Mouse (Mus musculus): ENCODE measurements around the gene Per1.

Gene Per1

DNA sequence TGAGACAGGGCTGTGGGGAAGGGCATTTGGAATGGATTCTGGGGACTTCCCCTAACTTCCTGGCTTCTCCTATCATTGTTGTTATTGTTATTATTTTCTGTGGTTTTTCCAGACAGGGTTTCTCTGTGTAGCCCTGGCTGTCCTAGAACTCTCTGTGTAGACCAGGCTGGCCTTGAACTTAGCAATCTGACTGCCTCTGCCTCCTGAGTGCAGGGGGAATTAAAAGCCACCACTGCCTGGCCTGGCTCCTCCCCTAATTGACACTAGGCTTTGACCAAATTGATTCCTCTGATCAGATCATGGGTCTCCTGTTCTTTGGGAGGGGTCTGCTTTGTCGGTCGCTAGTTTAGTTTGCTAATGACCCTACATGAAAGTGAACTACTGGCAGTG, 31.7 kb downstream of the Per1 start:
- in situ Hi-C loops (cut with MseI, MboI): no loop called here

DNA sequence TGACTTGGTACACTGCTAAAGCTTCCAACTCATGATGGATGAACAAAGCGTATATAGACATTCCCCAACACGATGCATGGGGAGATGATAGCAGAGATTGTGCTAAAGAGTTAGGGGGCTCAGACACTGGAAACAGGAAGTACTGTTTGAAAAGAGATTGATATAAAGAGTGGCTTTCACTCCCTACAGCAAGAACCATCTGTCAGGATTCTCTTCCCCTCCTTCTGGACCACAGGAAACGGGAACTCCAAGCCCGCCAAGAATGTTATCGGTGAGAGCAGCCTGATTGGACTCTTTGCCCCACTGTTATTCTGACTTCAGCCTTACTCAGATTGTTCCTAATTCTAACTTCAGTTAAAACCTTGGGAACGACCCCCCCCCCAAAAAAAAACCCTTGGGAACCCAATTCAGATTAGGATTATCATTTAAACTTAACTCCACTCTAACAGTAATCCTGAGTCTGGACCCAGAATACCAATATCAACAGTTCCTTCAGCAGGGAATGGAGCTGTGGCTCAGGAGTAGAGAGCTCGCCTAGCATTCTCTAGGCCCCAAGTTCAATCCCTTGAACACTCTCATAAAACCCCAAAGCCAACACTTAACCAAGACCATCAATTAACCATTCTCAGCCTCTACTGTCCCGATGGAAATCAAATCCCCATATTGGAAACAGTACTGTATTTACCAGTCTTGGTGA, 33.6 kb downstream of the Per1 start:
- in situ Hi-C loops (cut with MseI, MboI): no loop called here

DNA sequence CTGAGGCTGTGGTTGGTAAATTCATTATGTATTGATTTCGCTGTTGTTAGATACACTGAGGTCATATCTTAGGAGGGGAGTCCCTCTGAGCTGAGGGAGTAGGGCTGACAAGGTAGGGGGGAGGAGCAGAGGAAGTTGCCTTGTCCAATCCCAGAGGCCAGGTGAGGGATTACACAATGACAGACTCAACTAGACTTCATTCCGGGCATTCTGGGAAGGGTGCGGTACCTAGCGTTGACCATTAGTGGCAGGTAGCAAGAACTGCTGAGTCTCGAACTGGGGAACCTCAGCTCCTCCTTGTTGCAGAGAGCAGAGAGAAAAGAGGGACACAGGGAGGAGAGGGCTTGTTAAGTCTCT, 38.5 kb downstream of the Per1 start:
- in situ Hi-C loops (cut with MseI, MboI): no loop called here

DNA sequence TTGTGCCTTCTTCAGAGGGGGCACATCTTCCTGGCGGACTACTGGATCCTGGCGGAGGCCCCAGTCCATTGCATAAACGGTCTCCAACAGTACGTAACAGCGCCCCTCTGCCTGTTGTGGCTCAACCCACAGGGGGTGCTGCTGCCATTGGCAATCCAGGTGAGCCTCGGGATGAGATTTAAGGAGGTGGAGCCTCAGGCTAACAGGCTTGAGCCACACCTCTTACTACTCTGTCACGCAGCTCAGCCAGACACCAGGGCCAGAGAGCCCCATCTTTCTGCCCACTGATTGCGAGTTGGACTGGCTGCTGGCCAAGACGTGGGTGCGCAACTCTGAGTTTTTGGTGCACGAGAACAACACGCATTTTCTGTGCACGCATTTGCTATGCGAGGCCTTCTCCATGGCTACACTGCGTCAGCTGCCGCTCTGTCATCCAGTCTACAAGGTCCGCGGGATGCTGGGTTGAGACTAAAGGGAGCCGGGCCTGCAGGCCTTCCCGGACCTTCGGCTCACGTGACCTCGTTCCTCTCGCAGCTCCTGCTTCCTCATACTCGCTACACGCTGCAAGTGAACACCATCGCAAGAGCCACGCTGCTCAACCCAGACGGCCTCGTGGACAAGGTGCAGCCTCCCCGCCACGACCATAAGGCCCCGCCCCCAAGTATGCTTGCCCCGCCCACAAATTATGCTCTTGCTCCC, 39.1 kb downstream of the Per1 start:
- in situ Hi-C loops (cut with MseI, MboI): no loop called here

GRCm38 (mm10) chr11:69134622-69134968, 39.6 kb downstream of the Per1 start:
- in situ Hi-C loops (cut with MseI, MboI): no loop called here

GRCm38 (mm10) chr11:69135361-69135760, 40.3 kb downstream of the Per1 start:
- in situ Hi-C loops (cut with MseI, MboI): no loop called here

GRCm38 (mm10) chr11:69147546-69147945, 52.5 kb downstream of the Per1 start:
- in situ Hi-C loops (cut with MseI, MboI): no loop called here

GRCm38 (mm10) chr11:69148451-69148960, 53.5 kb downstream of the Per1 start:
- in situ Hi-C loops (cut with MseI, MboI): no loop called here

- in situ Hi-C loops (cut with MseI, MboI): no loop called here
Observed at GRCm38 (mm10) chr11:69149728-69150127, 54.7 kb downstream of the Per1 start.

DNA sequence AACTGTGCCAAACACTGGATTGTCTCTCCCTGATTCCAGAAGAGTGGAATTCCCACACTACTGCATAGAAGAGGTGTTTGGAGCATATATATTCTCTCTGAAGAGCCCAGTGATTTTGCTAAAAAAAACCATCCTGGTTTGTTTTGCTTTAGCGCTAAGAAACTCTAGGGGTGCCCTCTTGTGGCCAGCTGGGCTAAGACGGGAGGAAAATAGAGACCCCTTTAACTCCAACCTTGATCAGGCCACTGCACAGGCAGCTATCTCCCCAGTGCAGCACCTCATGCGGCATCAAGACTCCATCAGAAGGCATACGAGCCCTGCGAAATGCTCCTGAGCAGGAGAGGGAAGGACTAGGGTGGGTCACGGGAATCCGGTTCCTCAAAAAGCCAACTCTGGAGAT, 55.4 kb downstream of the Per1 start:
- in situ Hi-C loops (cut with MseI, MboI): no loop called here

DNA sequence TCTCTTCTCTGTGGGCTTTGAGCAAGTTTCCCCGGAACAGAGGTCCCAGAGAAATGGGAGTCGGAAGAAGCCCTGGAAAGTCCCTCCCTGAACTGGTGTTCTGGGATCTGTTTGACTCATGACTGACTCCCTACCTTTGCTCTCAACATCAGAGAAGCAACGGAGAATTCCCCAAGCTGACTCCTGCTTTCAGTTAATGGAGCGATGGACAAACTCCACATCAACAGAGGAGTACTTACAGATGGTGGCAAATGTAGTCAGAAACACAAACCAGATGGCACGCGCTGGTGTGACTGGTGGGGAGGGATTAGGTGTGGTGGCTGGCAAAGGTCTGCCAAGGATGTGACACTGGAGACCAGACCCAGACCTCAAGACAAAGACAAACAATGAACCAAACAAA, 56.0 kb downstream of the Per1 start:
- in situ Hi-C loops (cut with MseI, MboI): no loop called here

- in situ Hi-C loops (cut with MseI, MboI): no loop called here
Observed at GRCm38 (mm10) chr11:69153831-69154230, 58.8 kb downstream of the Per1 start.

DNA sequence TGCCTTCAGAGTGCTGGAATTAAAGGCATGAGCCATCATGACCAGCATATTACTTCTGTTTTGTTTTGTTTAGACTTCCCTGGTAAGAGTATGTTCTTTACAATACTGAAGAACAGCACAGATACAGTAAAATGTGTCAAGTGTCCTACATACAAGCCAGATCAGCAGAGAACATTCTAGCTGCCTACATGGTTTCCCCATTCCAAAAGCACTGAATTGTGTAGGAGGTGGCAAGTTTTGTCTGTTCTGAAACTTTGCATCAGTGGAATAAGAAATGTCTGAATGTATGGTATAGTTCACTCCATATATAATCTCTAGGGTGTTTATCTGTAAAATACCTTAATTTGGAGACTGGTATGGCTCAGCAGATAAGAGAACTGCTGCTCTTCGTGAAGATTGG, 60.3 kb downstream of the Per1 start:
- in situ Hi-C loops (cut with MseI, MboI): no loop called here

- in situ Hi-C loops (cut with MseI, MboI): no loop called here
Observed at GRCm38 (mm10) chr11:69156800-69157199, 61.8 kb downstream of the Per1 start, which contains the start of gene Alox12b. TSS of gene Alox12b (plus strand) at chr11:69156989.

All from mouse trophoblast stem cell (cell line).